Mouse (Mus musculus): ENCODE data around the gene Ints2.

Gene Ints2

GRCm38 (mm10) chr11:86175833-86176232 is 81.5 kb downstream of the Ints2 start:
- DNase-seq (ENCODE audit: extremely low spot score, low read depth, low spot score), result no peak

GRCm38 (mm10) chr11:86174173-86174572 is 83.2 kb downstream of the Ints2 start:
- DNase-seq (ENCODE audit: extremely low spot score, low read depth, low spot score), result peak; percentile 16

- DNase-seq (ENCODE audit: extremely low spot score, low read depth, low spot score), result no peak
Observed at GRCm38 (mm10) chr11:86170743-86171142, 86.6 kb downstream of the Ints2 start.
